Mouse (Mus musculus) ES-CJ7 (cell line): ENCODE data around the gene Nfam1.

Source experiments
- DNase-seq: peaks from one replicate; pipeline ENCODE4 v3.0.0; 2011; ENCODE audit warnings: low read depth, low spot score

Gene Nfam1

DNA sequence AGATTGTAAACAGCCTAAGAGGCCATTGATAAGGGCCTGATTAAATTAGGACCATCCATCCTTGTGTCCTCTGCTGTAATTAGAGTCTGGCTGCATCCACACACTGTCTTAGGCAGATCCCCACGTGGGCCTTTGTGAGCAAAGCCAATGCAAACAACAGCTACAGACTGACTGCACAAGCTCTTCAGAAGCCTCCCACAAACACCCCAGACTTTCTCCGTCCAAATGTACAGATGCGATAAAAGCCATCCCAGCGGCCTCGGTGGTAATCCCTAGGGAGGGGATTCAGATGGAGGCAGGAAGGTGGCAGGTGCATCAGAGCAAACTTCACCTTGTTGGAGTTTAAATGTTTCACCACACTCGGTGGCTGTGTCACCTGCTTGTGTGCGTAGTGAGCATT, 37.9 kb downstream of the Nfam1 start:
- no peak for DNase-seq

DNA sequence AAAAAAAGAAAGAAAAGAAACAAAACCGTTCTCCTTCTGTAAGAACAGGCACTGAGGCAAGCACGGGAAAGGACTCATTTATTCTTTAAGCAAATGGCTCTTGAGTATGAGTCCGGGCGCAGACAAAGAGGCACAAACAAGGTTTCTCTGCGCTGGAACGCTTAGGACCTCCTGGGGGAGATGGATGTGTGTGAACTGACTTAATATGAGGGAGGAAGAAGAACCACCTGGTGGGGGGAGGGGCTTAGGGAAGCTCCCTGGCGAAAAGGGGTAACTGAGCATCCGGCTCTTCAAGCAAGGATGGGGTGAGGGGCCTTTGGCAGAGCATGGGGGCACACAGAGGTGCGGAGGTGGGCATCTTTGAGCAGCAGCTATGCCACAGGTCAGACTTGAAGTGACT, 40.2 kb downstream of the Nfam1 start:
- no peak for DNase-seq

GRCm38 (mm10) chr15:82992079-82992783, 40.9 kb downstream of the Nfam1 start:
- no peak for DNase-seq

DNA sequence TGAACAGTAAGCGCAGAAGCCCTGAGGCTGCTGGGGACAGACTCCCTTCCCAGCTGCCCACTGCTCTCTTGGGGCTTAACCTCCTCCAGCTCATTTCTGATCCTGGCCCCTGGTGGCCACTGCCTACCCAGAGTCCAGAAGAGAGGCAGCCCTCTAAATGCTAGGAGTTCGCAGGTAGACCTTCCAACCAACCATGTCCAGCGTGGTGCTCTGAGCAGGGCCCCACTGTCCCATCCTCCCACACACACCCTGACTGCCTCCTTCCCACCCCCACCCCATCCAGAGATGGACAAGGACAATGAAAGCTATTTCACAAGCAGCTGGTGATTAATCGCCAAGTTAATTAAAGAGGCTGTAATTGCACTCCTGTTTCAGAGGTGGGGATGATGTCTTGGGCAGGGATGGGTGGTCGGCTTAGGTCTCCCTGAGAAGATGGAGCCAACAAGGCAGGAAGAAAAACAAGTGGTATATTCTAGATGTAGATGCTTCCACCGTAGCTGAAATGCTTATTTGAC, 43.9 kb downstream of the Nfam1 start:
- no peak for DNase-seq

DNA sequence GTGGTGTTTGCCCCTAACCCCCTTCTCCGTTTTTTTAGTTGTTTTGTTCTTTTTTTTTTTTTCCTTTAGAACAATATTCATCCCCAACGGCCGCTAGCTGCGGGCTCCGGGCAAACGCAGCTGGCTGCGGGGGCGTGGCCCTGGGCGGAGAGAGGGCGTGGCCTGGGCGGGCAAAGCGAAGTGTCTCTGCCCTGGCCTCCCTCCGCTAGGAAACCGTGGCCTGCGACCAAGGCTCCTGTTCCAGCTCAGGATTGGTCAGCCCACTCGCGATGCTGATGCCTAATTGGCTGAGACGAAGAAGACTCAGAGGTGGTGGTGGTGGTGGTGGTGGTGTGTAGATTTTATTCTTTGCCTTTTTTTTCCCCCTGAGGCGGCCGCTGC, 45.4 kb downstream of the Nfam1 start, which contains the start of gene Tcf20:
Tcf20 (minus strand) TSS at position 141 of the 381 bp plus-strand sequence.
- peak; percentile 93 for DNase-seq

- peak; percentile 30 for DNase-seq
Observed at GRCm38 (mm10) chr15:82987014-82987731, 45.9 kb downstream of the Nfam1 start.

DNA sequence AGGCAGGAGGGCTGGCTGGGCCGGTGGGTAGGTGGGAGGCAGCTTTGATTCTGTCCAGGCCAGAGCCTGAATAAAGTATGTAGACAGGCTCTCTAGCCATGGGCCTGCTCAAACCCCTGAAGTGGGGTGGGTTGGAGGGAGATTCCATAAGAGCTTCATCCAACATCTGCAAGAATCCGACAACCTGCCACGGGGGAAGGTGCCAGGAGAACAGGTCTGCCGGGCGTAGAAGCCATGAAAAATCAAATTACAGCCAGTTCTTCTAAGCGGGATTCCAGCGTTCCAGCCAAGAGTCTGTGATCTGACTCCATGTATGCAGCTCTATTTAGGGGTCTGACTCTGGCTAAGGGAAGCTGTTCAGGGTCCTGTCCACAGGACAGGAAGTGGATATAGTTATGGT, 48.5 kb downstream of the Nfam1 start:
- DNase-seq, result no peak

- no peak for DNase-seq
Observed at GRCm38 (mm10) chr15:82984097-82984496, 49.0 kb downstream of the Nfam1 start.

DNA sequence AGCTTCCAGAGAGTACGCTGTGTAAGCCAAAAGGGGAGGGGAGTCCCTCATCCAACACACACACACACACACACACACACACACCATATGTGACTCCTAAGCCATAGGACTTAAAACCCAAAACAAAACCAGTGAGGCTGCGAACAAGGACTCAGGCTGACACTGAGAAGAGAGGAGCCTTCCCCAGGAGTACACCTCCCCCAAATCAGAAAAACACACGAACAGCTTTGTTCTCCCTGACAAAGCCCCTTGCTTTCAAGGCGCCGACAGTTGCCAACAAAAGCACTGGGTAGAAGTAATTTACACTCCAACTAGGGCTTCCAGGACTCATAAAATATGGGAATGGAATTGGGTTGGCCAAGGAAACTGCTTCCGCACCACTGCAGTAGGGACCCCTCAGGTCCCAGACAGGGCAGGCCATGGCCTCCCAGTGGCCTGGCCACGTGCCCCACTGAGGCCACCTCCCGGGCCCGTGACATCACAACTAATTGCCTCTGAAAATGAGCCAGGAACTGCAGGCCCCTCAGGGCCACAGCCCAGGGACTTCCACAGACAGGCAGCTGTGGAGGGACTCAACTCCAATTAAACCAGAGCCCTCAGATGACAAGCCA, 49.6 kb downstream of the Nfam1 start:
- DNase-seq, result peak; percentile 31

GRCm38 (mm10) chr15:82982724-82983415, 50.2 kb downstream of the Nfam1 start:
- DNase-seq, result no peak

DNA sequence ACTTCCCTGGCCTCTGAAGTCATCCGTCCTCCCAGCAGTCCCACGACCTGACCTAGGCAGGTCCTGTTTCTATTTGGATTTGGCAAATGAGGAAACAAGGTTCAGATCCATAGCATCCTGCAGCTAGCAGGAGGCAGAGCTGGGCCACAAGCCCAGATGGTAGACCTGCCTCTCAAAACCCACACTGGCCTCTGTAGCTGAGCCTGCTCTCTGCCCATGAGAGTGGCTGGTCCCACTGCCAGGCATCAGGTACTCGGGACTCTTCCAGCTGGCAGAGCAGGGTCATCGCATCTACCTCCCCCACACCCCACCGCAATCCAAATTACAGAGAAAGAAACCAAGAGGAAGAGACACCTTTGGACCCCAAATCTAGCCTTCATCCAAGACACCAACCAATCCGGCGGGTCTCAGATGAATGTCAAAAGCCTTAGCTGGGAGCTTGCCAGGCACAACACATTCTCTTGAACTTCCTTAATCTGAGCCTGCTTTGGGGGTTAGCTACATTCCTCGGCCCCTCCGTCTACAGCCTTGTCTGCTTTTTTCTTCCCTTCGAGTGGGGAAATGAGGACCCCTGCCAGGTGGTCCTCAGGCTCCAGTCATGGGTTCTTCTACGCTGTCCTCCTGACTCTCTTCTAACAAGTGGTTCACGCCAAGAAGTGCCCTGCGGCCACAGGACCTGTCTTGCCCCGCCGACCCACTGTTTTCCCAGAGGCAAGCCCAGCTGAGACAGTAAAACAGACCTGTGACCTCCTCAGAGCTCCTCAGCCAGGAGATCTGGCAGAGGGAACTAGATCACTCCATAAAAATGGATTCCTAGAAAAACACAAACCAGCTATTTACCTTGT, 51.2 kb downstream of the Nfam1 start:
- no peak for DNase-seq

DNA sequence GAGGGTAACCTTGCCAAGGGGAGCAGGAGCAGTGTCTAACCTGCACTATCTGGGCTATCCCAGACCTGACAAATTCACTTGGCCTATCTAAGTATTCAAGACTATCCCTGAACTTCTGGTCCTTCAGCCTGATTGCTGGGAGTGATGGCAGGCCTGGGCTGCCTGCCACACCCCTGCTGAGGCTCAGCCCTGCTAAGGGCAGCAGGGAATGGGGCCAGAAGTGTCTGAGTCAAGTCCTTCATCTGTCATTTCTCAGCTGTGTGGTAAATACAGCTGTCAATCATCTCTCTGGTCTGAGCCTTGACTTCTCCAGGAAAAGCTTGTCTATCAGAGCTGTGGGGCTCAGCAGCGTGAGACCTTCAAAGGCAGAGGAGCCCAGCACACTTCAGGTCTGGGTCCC, 53.6 kb downstream of the Nfam1 start:
- DNase-seq, result no peak

DNA sequence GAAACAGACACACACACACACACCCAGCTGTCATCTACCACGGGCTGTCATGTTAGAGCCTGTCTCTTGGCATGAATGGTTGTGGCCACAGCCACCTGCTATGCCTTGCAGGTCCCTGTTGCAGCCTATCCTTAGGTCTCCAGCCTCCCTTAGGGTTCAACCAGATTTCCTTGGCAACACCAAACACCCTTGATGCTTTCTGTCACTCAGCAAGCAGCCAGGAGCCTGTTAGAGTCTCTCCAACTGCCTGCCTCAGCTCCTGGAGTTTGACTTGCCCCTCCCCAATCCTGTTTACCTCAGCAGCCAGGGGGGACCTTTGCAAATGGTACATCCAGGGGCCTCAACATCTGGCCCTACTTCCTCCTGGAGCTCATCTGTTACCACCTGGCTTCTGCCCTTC, 58.6 kb downstream of the Nfam1 start:
- DNase-seq, result no peak

DNA sequence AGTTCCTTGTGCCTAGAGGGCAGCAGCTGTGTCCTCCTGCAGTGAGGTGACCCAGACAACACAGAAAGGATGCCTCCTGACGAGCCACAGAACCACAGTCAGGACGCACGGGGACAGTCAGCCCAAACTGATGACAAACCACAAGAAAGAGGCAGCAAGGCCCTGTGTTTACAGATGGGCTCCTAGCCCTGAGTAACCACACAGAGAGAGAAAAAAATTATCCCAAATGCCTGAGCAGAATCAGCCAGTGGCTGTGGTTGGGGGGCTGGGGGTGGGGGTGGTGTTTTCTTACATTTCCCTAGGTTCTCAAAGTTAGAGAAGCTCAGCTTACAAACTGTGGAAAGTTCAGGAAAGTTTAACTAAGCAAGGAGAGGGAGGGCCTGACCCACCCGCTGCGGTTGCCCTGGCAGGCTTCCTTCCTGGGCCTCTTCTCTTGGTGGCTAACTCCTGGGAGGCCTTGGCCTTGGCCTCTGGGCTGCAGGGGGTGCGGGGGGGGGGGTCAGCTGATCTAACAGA, 63.8 kb downstream of the Nfam1 start:
- no peak for DNase-seq

GRCm38 (mm10) chr15:82968449-82968848, 64.7 kb downstream of the Nfam1 start:
- no peak for DNase-seq

- DNase-seq, result peak; percentile 30
Observed at GRCm38 (mm10) chr15:82967947-82968346, 65.2 kb downstream of the Nfam1 start.

GRCm38 (mm10) chr15:82964266-82964825, 68.8 kb downstream of the Nfam1 start:
- no peak for DNase-seq

DNA sequence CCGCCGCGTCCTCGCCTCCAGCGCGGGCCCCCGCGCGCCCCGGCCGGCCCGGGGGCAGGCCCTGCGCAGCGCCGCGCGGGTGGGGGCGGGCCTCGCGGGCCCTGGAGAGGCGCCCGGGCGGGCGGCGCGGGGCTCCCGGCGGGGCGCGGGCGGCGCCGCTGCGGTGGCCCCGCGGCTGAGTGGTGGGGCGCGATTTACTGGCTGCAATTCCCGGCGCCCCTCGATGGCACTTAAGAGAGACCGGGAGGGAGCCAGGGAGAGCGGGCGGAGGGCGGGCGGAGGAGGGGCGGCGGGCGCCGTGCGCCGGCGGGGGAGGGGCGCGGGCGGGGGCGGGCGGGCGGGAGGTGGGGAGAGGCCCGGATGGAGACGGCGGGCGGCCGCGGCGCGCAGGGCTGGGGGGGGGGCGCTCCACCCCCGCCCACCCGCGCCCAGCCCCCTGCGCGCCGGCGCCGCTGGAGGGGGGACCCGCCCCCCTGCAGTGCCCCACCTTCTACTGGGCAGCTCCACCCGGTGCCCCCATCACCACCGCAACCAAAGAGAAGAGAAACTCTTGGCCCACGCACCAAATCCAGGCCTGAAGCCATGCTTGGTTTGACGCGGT, 69.5 kb downstream of the Nfam1 start:
- DNase-seq, result no peak

GRCm38 (mm10) chr15:82963090-82963489, 70.0 kb downstream of the Nfam1 start:
- no peak for DNase-seq

GRCm38 (mm10) chr15:82962536-82962935, 70.6 kb downstream of the Nfam1 start:
- DNase-seq, result no peak
